Mouse (Mus musculus): Measurements from ENCODE around the gene Creld2. TPM values are rescaled to one million over a fixed set of nuclear protein-coding genes. Genes with fewer than 3 reads are reported as not detected.
A peak's percentile ranks its signal among the peaks of the same experiment; 100 is the strongest.

Gene Creld2
- polyA plus RNA-seq, 1 experiment from 2014 or later = 84.5 TPM

GRCm38 (mm10) chr15:88842300-88842673 is 22.8 kb downstream of the Creld2 start:
- H3K9ac ChIP-seq (ENCODE audit: low read depth, low read length) = no peak overlapping the region
- no peak overlapping the region for H3K4me3 ChIP-seq (ENCODE audit: low read depth, low read length)
- 76% methylated on average over 3 of the region's 3 CpGs for WGBS
- H3K27me3 ChIP-seq (replicated peaks; ENCODE audit: control insufficient read depth, insufficient read depth, low read length) = no peaks in the 10 kb centered on the region
- H3K4me1 ChIP-seq (ENCODE audit: control insufficient read depth, insufficient read depth, low read length) = peaks cover 21% of the 10 kb centered on the region
- H3K36me3 ChIP-seq (ENCODE audit: control insufficient read depth, insufficient read depth, low read length) = no peaks in the 10 kb centered on the region
- H3K4me2 ChIP-seq (ENCODE audit: low read depth, low read length) = no peak overlapping the region
- no peaks in the 10 kb centered on the region for H3K9me3 ChIP-seq (ENCODE audit: control insufficient read depth, low read length)
- DNase-seq (ENCODE audit: low spot score) (no peak), ATAC-seq (ENCODE audit: low read depth) (no peak)
- H3K27ac ChIP-seq (replicated peaks; ENCODE audit: low read depth, low read length) = no peak overlapping the region

- 29% methylated on average over 8 of the region's 8 CpGs for WGBS
- no peak overlapping the region for H3K4me3 ChIP-seq (ENCODE audit: low read depth, low read length)
- H3K9me3 ChIP-seq (ENCODE audit: control insufficient read depth, low read length) = no peaks in the 10 kb centered on the region
- H3K4me1 ChIP-seq (ENCODE audit: control insufficient read depth, insufficient read depth, low read length) = peaks cover 13% of the 10 kb centered on the region
- peak; percentile 88 for DNase-seq (ENCODE audit: low spot score)
- no peak overlapping the region for H3K4me2 ChIP-seq (ENCODE audit: low read depth, low read length)
- H3K9ac ChIP-seq (ENCODE audit: low read depth, low read length) = no peak overlapping the region
- H3K27me3 ChIP-seq (replicated peaks; ENCODE audit: control insufficient read depth, insufficient read depth, low read length) = no peaks in the 10 kb centered on the region
- ATAC-seq (ENCODE audit: low read depth) = peak; percentile 69
- H3K27ac ChIP-seq (replicated peaks; ENCODE audit: low read depth, low read length) = peak overlapping the region; percentile 52
- no peaks in the 10 kb centered on the region for H3K36me3 ChIP-seq (ENCODE audit: control insufficient read depth, insufficient read depth, low read length)
Observed at GRCm38 (mm10) chr15:88843486-88844097, 24.1 kb downstream of the Creld2 start.

GRCm38 (mm10) chr15:88844966-88845365 is 25.5 kb downstream of the Creld2 start:
- H3K36me3 ChIP-seq (ENCODE audit: control insufficient read depth, insufficient read depth, low read length) = no peaks in the 10 kb centered on the region
- DNase-seq (ENCODE audit: low spot score) = no peak
- no peak overlapping the region for H3K4me2 ChIP-seq (ENCODE audit: low read depth, low read length)
- no peaks in the 10 kb centered on the region for H3K27me3 ChIP-seq (replicated peaks; ENCODE audit: control insufficient read depth, insufficient read depth, low read length)
- H3K9me3 ChIP-seq (ENCODE audit: control insufficient read depth, low read length) = no peaks in the 10 kb centered on the region
- H3K4me3 ChIP-seq (ENCODE audit: low read depth, low read length) = no peak overlapping the region
- H3K27ac ChIP-seq (replicated peaks; ENCODE audit: low read depth, low read length) = no peak overlapping the region
- 93% methylated on average over 7 of the region's 7 CpGs for WGBS
- no peak overlapping the region for H3K9ac ChIP-seq (ENCODE audit: low read depth, low read length)
- ATAC-seq (ENCODE audit: low read depth) = no peak
- 0 out of 2 replicates have a peak, but pooled peaks cover 3% of the 10 kb centered on the region for H3K4me1 ChIP-seq (ENCODE audit: control insufficient read depth, insufficient read depth, low read length)

DNA sequence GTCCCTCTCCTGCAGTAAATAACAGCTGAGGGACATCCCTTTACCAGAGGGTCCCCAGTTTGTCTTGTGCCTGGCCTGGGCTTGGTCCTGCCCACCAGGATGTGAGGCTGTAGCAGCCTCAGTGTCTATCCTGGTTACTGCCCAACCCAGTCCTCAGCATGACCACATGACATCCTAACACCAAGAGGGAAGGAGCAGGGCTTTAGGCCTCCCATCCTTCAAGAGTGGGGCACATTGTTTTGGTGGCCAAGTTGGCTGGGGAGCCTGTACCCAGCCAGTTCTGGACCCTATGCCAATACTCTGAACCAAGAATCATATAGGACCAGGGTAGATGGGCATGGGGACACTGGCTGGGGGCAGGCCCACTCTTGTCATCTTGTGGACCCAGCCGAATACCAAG is 29.2 kb downstream of the Creld2 start:
- 100% methylated on average over 1 of the region's 1 CpGs for WGBS
- no peak overlapping the region for H3K9ac ChIP-seq (ENCODE audit: low read depth, low read length)
- no peak overlapping the region for H3K27ac ChIP-seq (replicated peaks; ENCODE audit: low read depth, low read length)
- no peak for DNase-seq (ENCODE audit: low spot score)
- H3K36me3 ChIP-seq (ENCODE audit: control insufficient read depth, insufficient read depth, low read length) = no peaks in the 10 kb centered on the region
- no peak overlapping the region for H3K4me2 ChIP-seq (ENCODE audit: low read depth, low read length)
- no peaks in the 10 kb centered on the region for H3K9me3 ChIP-seq (ENCODE audit: control insufficient read depth, low read length)
- no peak for ATAC-seq (ENCODE audit: low read depth)
- peaks cover 14% of the 10 kb centered on the region for H3K4me1 ChIP-seq (ENCODE audit: control insufficient read depth, insufficient read depth, low read length)
- no peak overlapping the region for H3K4me3 ChIP-seq (ENCODE audit: low read depth, low read length)
- H3K27me3 ChIP-seq (replicated peaks; ENCODE audit: control insufficient read depth, insufficient read depth, low read length) = no peaks in the 10 kb centered on the region

GRCm38 (mm10) chr15:88849621-88850020 is 30.2 kb downstream of the Creld2 start:
- 84% methylated on average over 2 of the region's 2 CpGs for WGBS
- no peak for DNase-seq (ENCODE audit: low spot score)
- Histone ChIP-seq H3K27me3 (replicated peaks; ENCODE audit: control insufficient read depth, insufficient read depth, low read length) (no peaks in the 10 kb centered on the region), H3K36me3 (ENCODE audit: control insufficient read depth, insufficient read depth, low read length) (no peaks in the 10 kb centered on the region), H3K4me1 (ENCODE audit: control insufficient read depth, insufficient read depth, low read length) (peaks cover 18% of the 10 kb centered on the region), H3K27ac (replicated peaks; ENCODE audit: low read depth, low read length) (no peak overlapping the region), H3K4me3 (ENCODE audit: low read depth, low read length) (no peak overlapping the region), H3K4me2 (ENCODE audit: low read depth, low read length) (no peak overlapping the region), H3K9me3 (ENCODE audit: control insufficient read depth, low read length) (no peaks in the 10 kb centered on the region), H3K9ac (ENCODE audit: low read depth, low read length) (no peak overlapping the region)
- ATAC-seq (ENCODE audit: low read depth) = no peak

- ATAC-seq (ENCODE audit: low read depth) (no peak), DNase-seq (ENCODE audit: low spot score) (no peak)
- Histone ChIP-seq H3K9ac (ENCODE audit: low read depth, low read length) (no peak overlapping the region), H3K4me3 (ENCODE audit: low read depth, low read length) (no peak overlapping the region), H3K9me3 (ENCODE audit: control insufficient read depth, low read length) (no peaks in the 10 kb centered on the region), H3K4me2 (ENCODE audit: low read depth, low read length) (no peak overlapping the region), H3K27ac (replicated peaks; ENCODE audit: low read depth, low read length) (no peak overlapping the region), H3K36me3 (ENCODE audit: control insufficient read depth, insufficient read depth, low read length) (no peaks in the 10 kb centered on the region), H3K27me3 (replicated peaks; ENCODE audit: control insufficient read depth, insufficient read depth, low read length) (no peaks in the 10 kb centered on the region), H3K4me1 (ENCODE audit: control insufficient read depth, insufficient read depth, low read length) (peaks cover 24% of the 10 kb centered on the region)
- 27% methylated on average over 7 of the region's 10 CpGs for WGBS
Observed at GRCm38 (mm10) chr15:88850146-88850826, 30.8 kb downstream of the Creld2 start.

GRCm38 (mm10) chr15:88851076-88851475 is 31.6 kb downstream of the Creld2 start:
- ATAC-seq (ENCODE audit: low read depth) (peak; percentile 23), DNase-seq (ENCODE audit: low spot score) (no peak)
- no peak overlapping the region for H3K4me2 ChIP-seq (ENCODE audit: low read depth, low read length)
- H3K4me1 ChIP-seq (ENCODE audit: control insufficient read depth, insufficient read depth, low read length) = peaks cover 29% of the 10 kb centered on the region
- H3K27me3 ChIP-seq (replicated peaks; ENCODE audit: control insufficient read depth, insufficient read depth, low read length) = no peaks in the 10 kb centered on the region
- H3K9me3 ChIP-seq (ENCODE audit: control insufficient read depth, low read length) = no peaks in the 10 kb centered on the region
- no peak overlapping the region for H3K9ac ChIP-seq (ENCODE audit: low read depth, low read length)
- H3K4me3 ChIP-seq (ENCODE audit: low read depth, low read length) = no peak overlapping the region
- no peak overlapping the region for H3K27ac ChIP-seq (replicated peaks; ENCODE audit: low read depth, low read length)
- whole genome bisulfite sequencing = 22% methylated on average over 3 of the region's 3 CpGs
- H3K36me3 ChIP-seq (ENCODE audit: control insufficient read depth, insufficient read depth, low read length) = no peaks in the 10 kb centered on the region

GRCm38 (mm10) chr15:88851507-88852149 is 32.2 kb downstream of the Creld2 start:
- Histone ChIP-seq H3K9me3 (ENCODE audit: control insufficient read depth, low read length) (no peaks in the 10 kb centered on the region), H3K4me3 (ENCODE audit: low read depth, low read length) (no peak overlapping the region), H3K4me1 (ENCODE audit: control insufficient read depth, insufficient read depth, low read length) (peaks cover 29% of the 10 kb centered on the region), H3K27ac (replicated peaks; ENCODE audit: low read depth, low read length) (no peak overlapping the region), H3K27me3 (replicated peaks; ENCODE audit: control insufficient read depth, insufficient read depth, low read length) (no peaks in the 10 kb centered on the region), H3K4me2 (ENCODE audit: low read depth, low read length) (no peak overlapping the region), H3K9ac (ENCODE audit: low read depth, low read length) (no peak overlapping the region), H3K36me3 (ENCODE audit: control insufficient read depth, insufficient read depth, low read length) (no peaks in the 10 kb centered on the region)
- DNase-seq (ENCODE audit: low spot score) = peak; percentile 75
- 72% methylated on average over 9 of the region's 10 CpGs for WGBS
- peak; percentile 86 for ATAC-seq (ENCODE audit: low read depth)

Data from embryonic facial prominence, embryonic 14.5 days (tissue).